Mouse (Mus musculus): ENCODE measurements around the gene Gm49318. TPM values are rescaled to one million over a fixed set of nuclear protein-coding genes. Genes with fewer than 3 reads are reported as not detected.

The Gm49318 gene
- polyA plus RNA-seq, 1 experiment from 2014 or later = not detected

DNA sequence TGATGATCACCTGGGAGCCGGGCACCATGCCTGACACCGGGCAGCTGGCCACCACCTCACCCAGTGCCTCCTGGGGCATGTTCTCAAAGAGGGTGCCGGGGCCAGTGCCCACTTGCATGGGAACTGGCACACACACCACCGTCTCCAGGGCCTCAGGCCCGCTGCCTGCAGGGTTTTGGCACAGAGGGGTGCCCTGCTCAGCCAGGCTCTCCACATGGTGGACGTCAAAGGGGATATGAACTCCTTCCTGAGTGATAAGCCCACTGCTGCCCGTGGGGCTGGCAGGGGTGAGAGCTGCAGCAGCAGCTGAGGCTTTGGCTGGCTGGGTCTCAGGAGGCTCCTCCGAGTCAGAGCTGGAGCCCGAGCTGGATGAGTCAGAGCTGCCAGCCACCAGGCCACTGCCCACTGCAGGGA is 13.0 kb downstream of the Gm49318 start:
- Histone ChIP-seq H3K4me3 (replicated peaks; ENCODE audit: low read length) (no peak overlapping the region), H3K4me1 (replicated peaks; ENCODE audit: control insufficient read depth, insufficient read depth, low read length) (peaks cover 6% of the 10 kb centered on the region), H3K27ac (ENCODE audit: low read length) (no peak overlapping the region), H3K9me3 (ENCODE audit: control insufficient read depth, low read length) (no peaks in the 10 kb centered on the region), H3K4me2 (ENCODE audit: low read length) (no peak overlapping the region), H3K36me3 (ENCODE audit: control insufficient read depth, insufficient read depth) (peaks cover 13% of the 10 kb centered on the region), H3K27me3 (replicated peaks; ENCODE audit: control insufficient read depth, insufficient read depth, low read length) (no peaks in the 10 kb centered on the region), H3K9ac (replicated peaks; ENCODE audit: low read depth, low read length) (no peak overlapping the region)
- ATAC-seq = no peak
- 85% methylated on average over 9 of the region's 9 CpGs for WGBS

- H3K27ac ChIP-seq (ENCODE audit: low read length) = no peak overlapping the region
- H3K4me3 ChIP-seq (replicated peaks; ENCODE audit: low read length) = no peak overlapping the region
- 95% methylated on average over 9 of the region's 9 CpGs for WGBS
- no peaks in the 10 kb centered on the region for H3K27me3 ChIP-seq (replicated peaks; ENCODE audit: control insufficient read depth, insufficient read depth, low read length)
- H3K9me3 ChIP-seq (ENCODE audit: control insufficient read depth, low read length) = no peaks in the 10 kb centered on the region
- H3K9ac ChIP-seq (replicated peaks; ENCODE audit: low read depth, low read length) = no peak overlapping the region
- peaks cover 11% of the 10 kb centered on the region for H3K36me3 ChIP-seq (ENCODE audit: control insufficient read depth, insufficient read depth)
- no peak for ATAC-seq
- H3K4me2 ChIP-seq (ENCODE audit: low read length) = no peak overlapping the region
- peaks cover 9% of the 10 kb centered on the region for H3K4me1 ChIP-seq (replicated peaks; ENCODE audit: control insufficient read depth, insufficient read depth, low read length)
These were observed 14.0 kb downstream of the Gm49318 start for GRCm38 (mm10) chr9:22057031-22057517.

DNA sequence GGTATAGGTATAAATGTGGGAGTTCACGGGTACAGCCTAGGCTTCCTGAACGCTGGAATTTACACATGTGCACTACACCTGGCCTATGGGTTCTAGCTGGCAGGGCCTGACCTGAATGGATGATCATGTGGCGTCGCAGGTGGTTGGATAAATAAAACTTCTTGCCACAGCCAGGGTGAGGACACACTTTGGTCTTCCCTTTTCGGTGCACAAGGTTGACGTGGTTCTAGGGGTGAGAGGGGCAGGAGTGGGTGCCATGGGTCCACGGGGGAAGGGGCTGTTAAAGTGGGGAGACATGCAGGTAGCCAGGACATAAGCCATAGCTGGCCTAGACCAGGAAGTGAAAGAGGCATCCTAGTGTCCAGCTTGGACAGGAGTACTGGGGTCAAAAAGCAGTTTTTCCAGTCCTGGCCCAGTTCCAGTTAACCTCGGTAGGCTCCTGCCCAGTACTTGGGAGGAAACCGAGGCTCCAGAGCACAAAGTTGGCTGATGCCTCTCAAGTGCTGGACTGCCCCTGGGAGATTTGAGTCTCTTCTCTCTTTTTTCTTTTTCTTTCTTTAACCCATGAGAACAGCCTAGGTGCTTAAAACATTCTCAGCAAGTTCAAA is 14.7 kb downstream of the Gm49318 start:
- H3K36me3 ChIP-seq (ENCODE audit: control insufficient read depth, insufficient read depth) = peaks cover 11% of the 10 kb centered on the region
- H3K4me1 ChIP-seq (replicated peaks; ENCODE audit: control insufficient read depth, insufficient read depth, low read length) = peaks cover 10% of the 10 kb centered on the region
- no peak overlapping the region for H3K27ac ChIP-seq (ENCODE audit: low read length)
- ATAC-seq = no peak
- H3K27me3 ChIP-seq (replicated peaks; ENCODE audit: control insufficient read depth, insufficient read depth, low read length) = no peaks in the 10 kb centered on the region
- no peak overlapping the region for H3K4me3 ChIP-seq (replicated peaks; ENCODE audit: low read length)
- H3K4me2 ChIP-seq (ENCODE audit: low read length) = no peak overlapping the region
- WGBS = 77% methylated on average over 9 of the region's 9 CpGs
- no peaks in the 10 kb centered on the region for H3K9me3 ChIP-seq (ENCODE audit: control insufficient read depth, low read length)
- H3K9ac ChIP-seq (replicated peaks; ENCODE audit: low read depth, low read length) = no peak overlapping the region

- no peaks in the 10 kb centered on the region for H3K27me3 ChIP-seq (replicated peaks; ENCODE audit: control insufficient read depth, insufficient read depth, low read length)
- H3K4me1 ChIP-seq (replicated peaks; ENCODE audit: control insufficient read depth, insufficient read depth, low read length) = peaks cover 10% of the 10 kb centered on the region
- H3K9me3 ChIP-seq (ENCODE audit: control insufficient read depth, low read length) = no peaks in the 10 kb centered on the region
- WGBS = 42% methylated on average over 29 of the region's 29 CpGs
- no peak overlapping the region for H3K4me2 ChIP-seq (ENCODE audit: low read length)
- no peak overlapping the region for H3K27ac ChIP-seq (ENCODE audit: low read length)
- no peak overlapping the region for H3K4me3 ChIP-seq (replicated peaks; ENCODE audit: low read length)
- ATAC-seq = no peak
- H3K9ac ChIP-seq (replicated peaks; ENCODE audit: low read depth, low read length) = no peak overlapping the region
- H3K36me3 ChIP-seq (ENCODE audit: control insufficient read depth, insufficient read depth) = peaks cover 11% of the 10 kb centered on the region
These were observed 15.3 kb downstream of the Gm49318 start for GRCm38 (mm10) chr9:22055713-22056112.

GRCm38 (mm10) chr9:22054411-22055076 is 16.5 kb downstream of the Gm49318 start:
- H3K9me3 ChIP-seq (ENCODE audit: control insufficient read depth, low read length) = no peaks in the 10 kb centered on the region
- no peak overlapping the region for H3K9ac ChIP-seq (replicated peaks; ENCODE audit: low read depth, low read length)
- ATAC-seq = peak; percentile 36
- H3K27ac ChIP-seq (ENCODE audit: low read length) = no peak overlapping the region
- WGBS = 1% methylated on average over 32 of the region's 32 CpGs
- H3K4me1 ChIP-seq (replicated peaks; ENCODE audit: control insufficient read depth, insufficient read depth, low read length) = peaks cover 14% of the 10 kb centered on the region
- no peaks in the 10 kb centered on the region for H3K27me3 ChIP-seq (replicated peaks; ENCODE audit: control insufficient read depth, insufficient read depth, low read length)
- peaks cover 11% of the 10 kb centered on the region for H3K36me3 ChIP-seq (ENCODE audit: control insufficient read depth, insufficient read depth)
- H3K4me3 ChIP-seq (replicated peaks; ENCODE audit: low read length) = peak overlapping the region; percentile 31
- H3K4me2 ChIP-seq (ENCODE audit: low read length) = peak overlapping the region; percentile 52

GRCm38 (mm10) chr9:22053657-22054056 is 17.4 kb downstream of the Gm49318 start:
- Histone ChIP-seq H3K4me1 (replicated peaks; ENCODE audit: control insufficient read depth, insufficient read depth, low read length) (peaks cover 23% of the 10 kb centered on the region), H3K9me3 (ENCODE audit: control insufficient read depth, low read length) (no peaks in the 10 kb centered on the region), H3K4me2 (ENCODE audit: low read length) (no peak overlapping the region), H3K36me3 (ENCODE audit: control insufficient read depth, insufficient read depth) (peaks cover 6% of the 10 kb centered on the region; the same call in 1 of the 2 replicates), H3K27ac (ENCODE audit: low read length) (no peak overlapping the region), H3K27me3 (replicated peaks; ENCODE audit: control insufficient read depth, insufficient read depth, low read length) (no peaks in the 10 kb centered on the region), H3K4me3 (replicated peaks; ENCODE audit: low read length) (no peak overlapping the region), H3K9ac (replicated peaks; ENCODE audit: low read depth, low read length) (no peak overlapping the region)
- no peak for ATAC-seq
- 39% methylated on average over 6 of the region's 7 CpGs for WGBS

- under 1% methylated on average over 16 of the region's 28 CpGs for WGBS
These were observed 19.2 kb downstream of the Gm49318 start, which contains the start of gene Elavl3 for GRCm38 (mm10) chr9:22051958-22052254. Elavl3 (minus strand) TSS chr9:22052023.

DNA sequence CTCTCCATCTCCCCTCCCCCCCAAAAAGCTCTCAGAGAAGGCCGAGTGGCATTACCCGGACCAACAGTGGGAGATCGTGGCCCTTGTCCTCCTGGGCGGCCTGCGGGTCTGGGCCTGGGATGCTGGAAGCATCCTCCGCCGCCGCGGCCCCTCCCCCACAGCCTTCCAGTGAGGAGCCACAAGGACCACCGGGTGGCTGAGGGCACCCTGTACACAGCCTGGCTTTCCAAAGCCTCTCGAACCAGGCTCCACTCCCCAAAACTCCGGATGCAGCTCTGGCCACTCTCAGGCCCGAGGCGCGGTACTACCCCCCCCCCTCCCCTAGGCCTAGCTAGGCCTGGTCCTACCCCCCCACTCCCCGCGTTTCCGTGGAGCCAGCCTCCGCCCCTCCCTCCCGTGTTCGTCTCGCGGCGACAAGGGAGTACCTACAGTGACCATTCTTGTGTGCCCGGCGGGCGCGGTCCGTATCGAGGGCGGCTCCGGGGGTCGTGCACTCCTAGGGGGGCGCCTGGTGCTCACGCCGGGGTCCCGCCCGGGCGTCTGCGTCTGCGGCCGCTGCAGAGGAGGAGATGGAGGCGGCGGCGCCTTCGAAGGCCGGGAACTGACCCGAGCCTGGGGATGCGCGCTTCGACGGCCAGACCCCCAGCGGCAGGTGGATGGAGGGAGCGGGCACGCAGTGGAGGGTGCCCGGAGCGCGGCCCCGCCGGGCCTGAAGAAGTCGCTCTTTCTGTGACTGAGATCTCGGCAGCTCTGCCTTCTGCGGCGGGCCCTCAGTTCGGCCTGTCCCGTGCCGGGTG is 19.7 kb downstream of the Gm49318 start:
- Histone ChIP-seq H3K4me2 (ENCODE audit: low read length) (peak overlapping the region; percentile 93), H3K4me3 (replicated peaks; ENCODE audit: low read length) (peak overlapping the region; percentile 90), H3K4me1 (replicated peaks; ENCODE audit: control insufficient read depth, insufficient read depth, low read length) (peaks cover 40% of the 10 kb centered on the region), H3K27me3 (replicated peaks; ENCODE audit: control insufficient read depth, insufficient read depth, low read length) (no peaks in the 10 kb centered on the region), H3K27ac (ENCODE audit: low read length) (peak overlapping the region; percentile 96), H3K9me3 (ENCODE audit: control insufficient read depth, low read length) (no peaks in the 10 kb centered on the region), H3K9ac (replicated peaks; ENCODE audit: low read depth, low read length) (peak overlapping the region; percentile 95), H3K36me3 (ENCODE audit: control insufficient read depth, insufficient read depth) (no peaks in the 10 kb centered on the region)
- peak; percentile 25 for ATAC-seq
- under 1% methylated on average over 59 of the region's 67 CpGs for WGBS

More at GRCm38 (mm10) chr9:22051958-22052254, 19.2 kb downstream of the Gm49318 start, which contains the start of gene Elavl3:
- H3K27me3 ChIP-seq (replicated peaks; ENCODE audit: control insufficient read depth, insufficient read depth, low read length) = no peaks in the 10 kb centered on the region
- ATAC-seq = peak; percentile 86
- H3K36me3 ChIP-seq (ENCODE audit: control insufficient read depth, insufficient read depth) = peaks cover 2% of the 10 kb centered on the region; the same call in 1 of the 2 replicates
- peak within 1 kb of the TSS; percentile 95 for H3K9ac ChIP-seq (replicated peaks; ENCODE audit: low read depth, low read length)
- H3K27ac ChIP-seq (ENCODE audit: low read length) = peak within 1 kb of the TSS; percentile 96
- peaks cover 40% of the 10 kb centered on the region for H3K4me1 ChIP-seq (replicated peaks; ENCODE audit: control insufficient read depth, insufficient read depth, low read length)
- H3K9me3 ChIP-seq (ENCODE audit: control insufficient read depth, low read length) = no peaks in the 10 kb centered on the region
- H3K4me3 ChIP-seq (replicated peaks; ENCODE audit: low read length) = peak within 1 kb of the TSS; percentile 90
- peak within 1 kb of the TSS; percentile 93 for H3K4me2 ChIP-seq (ENCODE audit: low read length)

- WGBS = under 1% methylated on average over 39 of the region's 43 CpGs
- Histone ChIP-seq H3K4me1 (replicated peaks; ENCODE audit: control insufficient read depth, insufficient read depth, low read length) (peaks cover 40% of the 10 kb centered on the region), H3K27ac (ENCODE audit: low read length) (peak overlapping the region; percentile 96)
These were observed 20.6 kb downstream of the Gm49318 start for GRCm38 (mm10) chr9:22050351-22050889.

More at GRCm38 (mm10) chr9:22050351-22050889, 20.6 kb downstream of the Gm49318 start:
- no peaks in the 10 kb centered on the region for H3K27me3 ChIP-seq (replicated peaks; ENCODE audit: control insufficient read depth, insufficient read depth, low read length)
- ATAC-seq = peak; percentile 13
- H3K9me3 ChIP-seq (ENCODE audit: control insufficient read depth, low read length) = no peaks in the 10 kb centered on the region
- peak overlapping the region; percentile 90 for H3K4me3 ChIP-seq (replicated peaks; ENCODE audit: low read length)
- H3K36me3 ChIP-seq (ENCODE audit: control insufficient read depth, insufficient read depth) = no peaks in the 10 kb centered on the region
- H3K4me2 ChIP-seq (ENCODE audit: low read length) = peak overlapping the region; percentile 93
- H3K9ac ChIP-seq (replicated peaks; ENCODE audit: low read depth, low read length) = peak overlapping the region; percentile 95
